Mouse (Mus musculus) Muller cell, postnatal 12 days (primary cell): ENCODE measurements around the gene Nop2.
"Not testable (repeated sequence)": the region's sequence is repeated elsewhere in the genome, so short reads cannot be mapped to it uniquely, and the experiment has no call there.

Experiments used
- DNase-seq: peaks from one replicate; pipeline ENCODE4 v3.0.0-alpha.2; 2015; ENCODE audit errors: inconsistent ontology term

The Nop2 gene

GRCm38 (mm10) chr6:125153018-125153389 lies 21.3 kb downstream of the Nop2 start:
- no peak for DNase-seq

DNA sequence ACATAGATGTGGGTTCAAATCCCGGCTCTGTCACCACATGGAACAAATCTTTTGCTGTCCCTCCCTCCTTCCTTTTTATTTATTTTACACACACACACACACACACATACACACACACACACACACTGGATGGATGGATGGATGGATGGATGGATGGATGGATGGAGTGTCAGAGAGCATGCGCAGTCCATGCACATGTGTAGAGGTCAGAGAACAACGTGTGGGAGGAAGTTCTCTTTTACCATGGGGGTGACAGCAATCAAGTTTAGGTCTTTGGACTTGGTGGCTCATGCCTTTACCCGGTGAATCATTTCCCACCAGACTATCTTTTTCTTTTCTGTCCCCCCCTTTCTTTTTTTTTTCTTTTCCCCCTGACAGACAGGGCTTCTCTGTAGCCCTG lies 22.0 kb downstream of the Nop2 start:
- no peak for DNase-seq

DNA sequence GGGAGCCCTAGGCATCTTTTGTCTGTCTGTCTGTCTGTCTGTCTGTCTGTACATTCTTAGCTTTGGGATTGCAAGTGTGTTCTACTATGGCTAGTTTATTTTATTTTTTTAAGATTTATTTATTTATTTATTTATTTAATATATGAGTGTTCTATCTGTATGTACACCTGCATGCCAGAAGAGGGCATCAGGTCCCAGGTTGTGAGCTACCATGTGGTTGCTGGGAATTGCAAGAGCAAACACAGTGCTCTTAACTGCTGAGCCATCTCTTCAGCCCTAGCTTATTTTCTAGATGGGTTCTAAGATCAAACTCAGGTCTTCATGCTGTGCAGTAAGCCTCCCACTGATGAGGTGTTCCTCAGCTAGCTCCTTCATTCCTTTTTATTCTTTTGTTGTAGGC lies 22.8 kb downstream of the Nop2 start:
- DNase-seq = no peak

GRCm38 (mm10) chr6:125155262-125155661 lies 23.6 kb downstream of the Nop2 start:
- no peak for DNase-seq

GRCm38 (mm10) chr6:125156491-125156890 lies 24.8 kb downstream of the Nop2 start:
- peak; percentile 46 for DNase-seq

- peak; percentile 99 for DNase-seq
These were observed 25.4 kb downstream of the Nop2 start for GRCm38 (mm10) chr6:125156903-125157614.

DNA sequence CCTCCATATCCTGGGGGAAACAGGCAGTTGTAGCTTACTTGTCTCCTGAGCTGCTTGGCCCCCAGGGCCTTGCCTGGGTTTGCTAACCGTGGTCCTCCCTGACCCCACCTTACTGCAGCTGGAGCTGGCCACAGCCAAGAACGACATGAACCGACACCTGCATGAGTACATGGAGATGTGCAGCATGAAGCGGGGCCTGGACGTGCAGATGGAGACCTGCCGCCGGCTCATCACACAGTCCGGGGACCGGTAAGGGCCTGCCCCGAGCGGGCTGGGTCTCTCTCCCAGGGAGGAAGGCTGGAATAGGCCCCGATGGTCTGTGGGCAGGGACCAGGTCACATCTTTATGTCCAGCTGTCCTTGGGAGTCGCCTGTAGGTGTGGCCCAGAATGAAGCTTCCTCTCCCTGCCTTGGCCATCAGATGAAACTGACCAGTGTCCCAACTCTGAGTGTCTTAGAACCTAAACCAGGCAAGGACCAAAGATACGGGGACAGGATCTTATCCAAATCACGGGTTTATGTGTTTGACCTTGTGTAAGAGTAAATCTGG lies 27.3 kb downstream of the Nop2 start:
- no peak for DNase-seq

DNA sequence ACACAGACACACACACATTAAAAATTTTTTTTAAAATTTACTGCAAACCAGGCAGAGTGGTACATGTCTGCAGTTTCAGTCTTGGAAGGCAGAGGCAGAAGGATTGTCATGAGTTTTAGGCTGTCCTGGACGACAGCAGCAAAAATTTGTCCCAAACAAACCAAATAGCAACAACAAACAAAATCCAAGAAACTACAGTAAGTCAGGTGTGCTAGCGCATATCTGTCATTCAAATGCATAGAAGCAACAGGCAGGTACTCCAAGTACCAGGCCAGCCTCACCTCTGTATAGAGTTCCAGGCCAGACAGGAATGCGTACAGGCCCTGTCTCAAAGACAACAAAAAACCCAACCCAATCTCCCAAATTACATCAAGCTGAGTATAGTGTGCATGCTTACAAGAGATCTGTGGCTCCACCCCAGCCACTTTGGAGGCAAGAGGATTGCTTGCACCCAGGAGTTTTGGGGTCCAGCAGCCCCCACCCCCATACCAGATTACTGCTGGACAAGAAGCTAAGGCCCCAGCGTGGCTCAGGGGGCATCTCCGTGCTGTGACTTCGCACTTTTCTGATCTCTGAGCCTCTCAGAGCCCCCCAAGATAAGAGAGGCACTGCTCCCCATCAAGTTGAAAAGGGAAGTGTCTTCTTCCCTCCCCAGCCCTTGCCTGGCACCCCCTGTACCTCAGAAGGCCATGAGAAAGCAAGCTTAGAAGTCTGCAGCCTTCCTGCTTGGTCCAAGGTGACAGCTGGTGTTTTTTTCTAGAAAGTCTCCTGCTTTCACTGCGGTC lies 28.3 kb downstream of the Nop2 start:
- DNase-seq = no peak

DNA sequence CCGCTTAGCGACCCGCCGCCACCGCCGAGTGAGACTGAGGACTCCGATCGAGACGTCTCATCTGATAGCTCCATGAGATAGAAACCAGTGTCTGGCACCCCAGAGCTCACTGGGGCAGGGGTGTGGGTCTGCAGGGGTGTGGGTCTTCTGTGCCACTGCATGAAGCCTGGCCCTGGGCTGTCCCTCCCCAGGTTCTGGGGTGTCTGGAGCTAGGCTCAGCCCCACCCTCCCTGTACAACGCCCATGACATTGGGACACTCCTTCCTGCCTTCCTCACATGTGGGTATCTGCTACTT lies 28.8 kb downstream of the Nop2 start:
- DNase-seq = peak; percentile 53

DNA sequence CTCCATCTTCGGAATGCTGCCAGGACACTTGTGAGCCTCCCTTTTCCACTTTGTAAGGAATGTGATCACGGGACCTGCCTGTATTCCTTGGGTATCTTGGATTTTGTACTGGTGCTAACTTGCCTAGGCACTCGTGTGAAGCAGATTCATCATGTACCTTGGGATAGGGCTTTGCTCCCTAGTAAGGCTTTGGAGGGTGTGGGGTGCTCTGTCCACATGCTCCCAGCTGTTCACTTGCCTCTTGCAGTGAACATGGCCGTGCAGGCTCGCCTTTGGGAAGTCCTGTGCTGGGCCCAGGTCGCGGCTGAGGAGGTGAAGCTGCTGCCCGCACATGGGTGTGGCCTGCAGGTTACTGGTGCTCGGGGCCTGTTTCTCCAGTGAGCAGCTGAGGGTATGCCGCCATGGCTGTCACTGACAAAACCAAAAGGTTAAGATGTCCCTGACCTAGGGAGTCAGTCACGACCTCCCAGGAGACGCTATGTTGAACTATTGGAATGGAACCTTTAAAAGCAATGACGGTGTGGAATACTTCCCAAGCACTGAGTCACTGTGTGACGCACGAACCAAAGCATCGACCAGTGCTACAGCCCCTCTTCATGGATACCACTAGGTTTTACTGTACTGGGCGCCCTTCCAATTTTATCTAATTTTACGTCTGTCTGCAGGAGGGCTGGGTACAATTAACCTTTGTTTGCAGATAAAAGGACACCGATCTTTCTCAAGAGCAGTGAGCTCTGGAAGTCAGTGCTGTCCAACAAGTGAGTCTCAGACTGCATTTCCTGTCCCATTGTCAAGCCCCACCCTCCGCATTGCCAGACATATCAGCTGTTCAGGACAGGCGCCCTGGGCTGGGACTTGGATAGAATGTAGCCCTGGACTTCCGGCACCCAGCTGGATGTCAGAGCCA lies 29.4 kb downstream of the Nop2 start:
- DNase-seq = peak; percentile 90

GRCm38 (mm10) chr6:125161971-125162370 lies 30.3 kb downstream of the Nop2 start:
- peak; percentile 75 for DNase-seq

- DNase-seq = not testable (repeated sequence)
These were observed 31.1 kb downstream of the Nop2 start for GRCm38 (mm10) chr6:125162615-125163305.

GRCm38 (mm10) chr6:125163801-125164657 lies 32.3 kb downstream of the Nop2 start:
- DNase-seq = no peak

- DNase-seq = peak; percentile 87
These were observed 33.1 kb downstream of the Nop2 start for GRCm38 (mm10) chr6:125164672-125165327.

DNA sequence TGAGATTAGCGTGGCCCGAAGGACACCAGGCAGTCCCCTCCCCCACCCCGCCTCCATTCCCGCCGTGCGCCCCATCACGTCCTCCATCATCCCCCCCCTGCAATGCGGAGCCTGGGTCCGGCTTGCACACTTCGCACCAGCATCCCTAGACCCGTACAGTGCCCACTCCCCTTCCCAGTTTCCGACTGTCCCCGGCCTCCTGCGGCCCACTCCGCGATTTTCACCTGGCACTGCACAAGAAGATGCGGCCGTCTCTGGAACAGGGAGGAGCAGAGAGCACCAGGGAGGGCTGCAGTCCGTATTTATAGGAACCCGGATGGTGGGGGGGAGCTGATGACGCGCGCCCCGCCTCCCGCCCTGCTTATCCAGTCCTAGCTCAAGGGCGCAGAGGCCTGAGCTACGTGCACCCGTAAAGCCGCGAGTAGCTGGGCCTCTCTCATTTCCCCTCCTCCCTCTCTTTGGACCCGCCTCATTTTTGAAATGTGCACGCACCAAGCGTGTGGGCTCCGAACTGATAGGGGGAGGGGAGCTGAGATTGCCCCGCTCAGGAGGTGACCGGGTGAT lies 33.7 kb downstream of the Nop2 start:
- peak; percentile 99 for DNase-seq

GRCm38 (mm10) chr6:125166051-125166751 lies 34.5 kb downstream of the Nop2 start, which contains the start of gene Gapdh:
TSS of gene Gapdh (minus strand) at chr6:125166467.
- peak; percentile 97 for DNase-seq

DNA sequence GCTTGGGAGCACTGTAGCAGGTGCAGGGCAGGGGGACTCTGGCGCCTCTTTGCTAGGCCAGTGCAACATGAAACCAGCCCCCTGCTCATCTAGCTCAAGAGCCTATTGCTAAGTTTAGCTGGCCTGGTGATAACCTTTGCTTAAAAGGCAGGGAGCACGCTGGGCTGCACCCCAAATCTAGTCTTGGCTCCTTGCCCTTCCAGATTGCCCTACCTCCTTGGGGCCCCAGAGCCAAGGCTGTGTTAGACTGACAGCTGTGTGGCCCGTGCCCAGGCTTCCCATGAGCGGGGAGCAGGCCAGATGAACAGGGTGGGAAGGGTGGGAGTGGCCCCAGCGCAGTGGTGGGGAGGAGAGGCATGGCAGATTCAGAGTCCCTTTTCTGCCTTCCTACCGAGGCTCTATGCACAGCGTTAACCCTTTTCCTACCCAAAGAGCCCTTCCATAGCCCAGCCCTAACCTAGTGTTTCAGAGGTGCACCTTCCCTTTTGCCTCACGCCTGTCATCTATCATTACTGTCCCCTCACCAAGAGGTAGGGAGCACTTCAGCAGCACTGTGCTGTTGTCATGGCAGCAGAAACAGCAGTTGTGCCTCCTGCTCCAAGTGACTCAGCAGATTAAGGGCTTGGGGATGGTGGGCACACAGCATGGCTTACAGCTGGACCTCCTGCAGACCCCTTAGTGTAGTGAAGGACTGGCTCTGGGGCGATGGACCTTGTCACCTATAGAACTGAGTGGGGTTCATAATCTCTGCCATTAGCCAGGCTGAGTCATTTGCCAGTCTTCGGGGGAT lies 35.3 kb downstream of the Nop2 start:
- DNase-seq = peak; percentile 59

DNA sequence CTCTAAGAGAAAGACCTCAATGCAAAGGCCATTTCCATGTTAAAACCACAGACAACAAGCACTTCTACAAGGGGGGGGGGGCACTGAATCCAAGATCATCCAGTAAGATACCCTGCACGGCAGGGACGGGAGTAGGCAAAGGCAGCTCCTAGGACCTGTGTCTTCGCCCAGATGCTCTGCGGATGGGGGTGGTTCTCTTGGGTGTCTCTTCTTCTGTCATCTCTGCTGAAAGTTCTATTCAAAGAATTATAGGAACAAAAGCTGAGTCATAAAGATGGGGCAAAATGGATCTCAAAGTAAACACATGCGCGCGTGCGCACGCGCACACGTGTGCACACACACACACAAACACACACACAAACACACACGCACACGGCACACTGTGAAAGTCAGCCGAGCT lies 36.4 kb downstream of the Nop2 start:
- DNase-seq = no peak
